Mouse (Mus musculus): ENCODE measurements around the gene Crcp. TPM values are rescaled to one million over a fixed set of nuclear protein-coding genes. Genes with fewer than 3 reads are reported as not detected.

Crcp gene
- polyA plus RNA-seq, 1 experiment from 2014 or later: 31.0 TPM

DNA sequence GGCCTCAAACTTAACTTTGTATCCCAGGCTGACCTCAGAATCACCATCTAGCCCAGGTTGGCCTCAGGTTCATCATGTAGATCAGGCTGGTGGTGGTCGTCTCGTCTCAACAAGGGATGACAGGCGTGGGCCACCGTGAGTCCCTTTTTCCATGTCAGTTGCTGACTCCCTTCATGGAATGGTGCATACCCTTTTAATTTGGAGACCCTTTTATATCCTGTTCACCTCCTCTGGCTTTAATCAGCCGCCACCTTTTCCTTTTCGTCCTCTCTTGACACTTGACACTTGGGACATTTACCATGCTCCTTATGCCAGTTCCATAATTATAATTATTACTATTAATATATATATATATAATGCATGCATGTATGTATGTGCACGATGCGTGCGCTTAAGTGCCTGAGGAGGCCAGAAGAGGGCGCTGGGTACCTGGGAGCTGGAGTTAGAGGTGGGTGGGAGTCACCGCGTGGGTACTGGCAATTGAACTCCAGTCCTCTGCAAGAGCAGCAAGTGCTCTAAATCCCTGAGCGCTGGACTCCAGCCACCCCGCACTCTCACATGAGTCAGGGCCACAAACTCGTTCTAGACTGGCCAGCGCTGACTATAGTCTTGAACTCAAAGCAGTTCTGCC, 51.1 kb downstream of the Crcp start:
- H3K36me3 ChIP-seq (ENCODE audit: insufficient read depth, low read length): no peaks in the 10 kb centered on the region
- TF ChIP-seq CTCF (IDR thresholded peaks at IDR 0.05): peak; percentile 34; the same call in 1 of the 2 replicates
- no peak for TF ChIP-seq EP300 (IDR thresholded peaks at IDR 0.05)
- H3K4me2 ChIP-seq (replicated peaks; ENCODE audit: low read depth, low read length): peak overlapping the region; percentile 96
- no peak overlapping the region for H3K27ac ChIP-seq (ENCODE audit: low read length)
- DNase-seq (ENCODE audit: low spot score) (no peak), ATAC-seq (no peak)
- no peaks in the 10 kb centered on the region for H3K9me3 ChIP-seq (ENCODE audit: low read length)
- H3K4me1 ChIP-seq (ENCODE audit: insufficient read depth, low read depth, low read length): no peaks in the 10 kb centered on the region
- 74% methylated on average over 16 of the region's 16 CpGs for WGBS
- peak overlapping the region; percentile 59 for H3K9ac ChIP-seq (replicated peaks; ENCODE audit: low read depth)
- H3K27me3 ChIP-seq (replicated peaks; ENCODE audit: insufficient read depth, low read length): no peaks in the 10 kb centered on the region
- H3K4me3 ChIP-seq (ENCODE audit: low read depth, low read length): peak overlapping the region; percentile 71

DNA sequence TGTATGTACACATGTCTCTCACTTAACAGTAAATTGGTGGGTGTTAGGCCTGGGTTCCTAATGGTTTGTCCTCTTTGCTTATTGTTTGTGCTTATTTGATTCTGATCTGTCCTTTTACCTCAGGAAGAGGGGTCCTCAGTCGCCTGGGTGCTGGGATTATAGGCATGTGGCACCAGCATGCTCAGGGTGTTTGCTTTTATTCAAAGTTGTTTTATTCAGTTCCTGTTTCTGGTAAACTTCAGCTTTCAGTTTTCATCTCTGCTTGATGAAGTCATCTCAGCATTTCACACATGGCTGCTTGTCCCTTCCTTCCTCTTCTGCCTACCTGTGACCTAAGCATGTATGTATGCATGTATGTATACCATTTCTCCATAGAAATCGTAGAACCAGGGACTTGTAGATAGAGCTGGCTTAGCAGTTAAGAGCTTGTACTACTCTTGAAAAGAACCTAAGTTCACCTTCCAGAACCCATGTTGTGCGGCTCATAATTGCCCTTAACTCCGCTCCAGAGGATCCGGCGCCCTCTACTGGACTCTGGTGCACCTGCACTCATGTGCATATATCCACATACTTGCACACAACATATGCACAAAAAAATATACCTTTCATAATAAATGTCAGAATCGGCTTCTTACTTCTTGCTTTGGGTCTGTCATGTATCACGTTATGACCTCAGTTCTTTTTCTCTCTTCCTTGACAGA, 52.2 kb downstream of the Crcp start:
- Histone ChIP-seq H3K27me3 (replicated peaks; ENCODE audit: insufficient read depth, low read length) (no peaks in the 10 kb centered on the region), H3K4me3 (ENCODE audit: low read depth, low read length) (no peak overlapping the region), H3K4me1 (ENCODE audit: insufficient read depth, low read depth, low read length) (no peaks in the 10 kb centered on the region), H3K9ac (replicated peaks; ENCODE audit: low read depth) (no peak overlapping the region), H3K36me3 (ENCODE audit: insufficient read depth, low read length) (no peaks in the 10 kb centered on the region), H3K4me2 (replicated peaks; ENCODE audit: low read depth, low read length) (no peak overlapping the region), H3K9me3 (ENCODE audit: low read length) (no peaks in the 10 kb centered on the region), H3K27ac (ENCODE audit: low read length) (no peak overlapping the region)
- TF ChIP-seq CTCF (IDR thresholded peaks at IDR 0.05): peak; percentile 41
- no peak for TF ChIP-seq EP300 (IDR thresholded peaks at IDR 0.05)
- ATAC-seq (no peak), DNase-seq (ENCODE audit: low spot score) (no peak)
- 97% methylated on average over 8 of the region's 8 CpGs for WGBS

DNA sequence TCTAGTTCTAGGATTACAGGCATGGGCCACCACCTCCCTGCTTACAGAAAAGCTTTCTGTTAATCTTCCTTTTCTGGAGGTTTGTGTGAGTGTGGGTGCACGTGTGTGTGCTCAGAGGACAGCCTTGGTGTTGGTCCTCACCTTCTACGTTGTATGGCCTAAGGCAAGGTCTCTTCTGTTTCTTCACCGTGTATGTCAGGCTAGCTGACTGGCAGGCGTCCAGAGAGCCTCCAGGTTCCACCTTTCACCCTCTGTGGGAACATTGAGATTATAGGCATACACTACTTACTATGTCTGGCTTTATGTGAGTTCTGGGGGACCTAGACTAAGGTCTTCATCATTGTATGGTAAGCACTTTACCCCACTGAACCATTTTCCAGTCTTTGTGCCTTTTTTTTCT, 53.3 kb downstream of the Crcp start:
- Histone ChIP-seq H3K9ac (replicated peaks; ENCODE audit: low read depth) (no peak overlapping the region), H3K4me3 (ENCODE audit: low read depth, low read length) (no peak overlapping the region), H3K4me1 (ENCODE audit: insufficient read depth, low read depth, low read length) (no peaks in the 10 kb centered on the region), H3K36me3 (ENCODE audit: insufficient read depth, low read length) (no peaks in the 10 kb centered on the region), H3K9me3 (ENCODE audit: low read length) (no peaks in the 10 kb centered on the region), H3K27me3 (replicated peaks; ENCODE audit: insufficient read depth, low read length) (no peaks in the 10 kb centered on the region), H3K4me2 (replicated peaks; ENCODE audit: low read depth, low read length) (no peak overlapping the region), H3K27ac (ENCODE audit: low read length) (no peak overlapping the region)
- no peak for ATAC-seq
- TF ChIP-seq CTCF (IDR thresholded peaks at IDR 0.05) (no peak), EP300 (IDR thresholded peaks at IDR 0.05) (no peak)
- 74% methylated on average over 4 of the region's 4 CpGs for WGBS
- no peak for DNase-seq (ENCODE audit: low spot score)

DNA sequence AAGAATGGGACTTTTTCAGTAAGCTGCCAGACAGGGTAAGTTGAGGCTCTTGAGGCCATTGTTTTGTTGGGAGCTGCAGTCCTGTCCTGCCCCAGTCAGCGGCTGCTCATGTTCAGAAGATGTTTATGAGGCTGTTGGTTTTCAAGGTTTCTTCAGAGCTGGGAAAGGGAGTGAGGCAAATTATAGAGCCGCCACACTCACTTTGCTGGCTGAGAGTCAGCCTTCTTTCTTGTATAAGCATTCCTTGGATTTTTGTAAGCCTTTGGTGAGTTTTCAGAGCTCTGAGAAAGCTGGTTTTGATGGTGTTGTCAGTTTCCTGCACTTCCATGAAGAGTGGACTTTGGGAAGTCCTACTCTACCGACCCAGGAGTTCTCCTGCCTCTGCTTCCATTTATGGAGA, 55.2 kb downstream of the Crcp start:
- no peaks in the 10 kb centered on the region for H3K36me3 ChIP-seq (ENCODE audit: insufficient read depth, low read length)
- TF ChIP-seq EP300 (IDR thresholded peaks at IDR 0.05) (no peak), CTCF (IDR thresholded peaks at IDR 0.05) (no peak)
- ATAC-seq (no peak), DNase-seq (ENCODE audit: low spot score) (no peak)
- H3K9me3 ChIP-seq (ENCODE audit: low read length): no peaks in the 10 kb centered on the region
- H3K4me2 ChIP-seq (replicated peaks; ENCODE audit: low read depth, low read length): no peak overlapping the region
- no peak overlapping the region for H3K9ac ChIP-seq (replicated peaks; ENCODE audit: low read depth)
- H3K27me3 ChIP-seq (replicated peaks; ENCODE audit: insufficient read depth, low read length): no peaks in the 10 kb centered on the region
- H3K4me3 ChIP-seq (ENCODE audit: low read depth, low read length): no peak overlapping the region
- WGBS: 51% methylated on average over 3 of the region's 3 CpGs
- H3K4me1 ChIP-seq (ENCODE audit: insufficient read depth, low read depth, low read length): no peaks in the 10 kb centered on the region
- peak overlapping the region; percentile 64 for H3K27ac ChIP-seq (ENCODE audit: low read length)

DNA sequence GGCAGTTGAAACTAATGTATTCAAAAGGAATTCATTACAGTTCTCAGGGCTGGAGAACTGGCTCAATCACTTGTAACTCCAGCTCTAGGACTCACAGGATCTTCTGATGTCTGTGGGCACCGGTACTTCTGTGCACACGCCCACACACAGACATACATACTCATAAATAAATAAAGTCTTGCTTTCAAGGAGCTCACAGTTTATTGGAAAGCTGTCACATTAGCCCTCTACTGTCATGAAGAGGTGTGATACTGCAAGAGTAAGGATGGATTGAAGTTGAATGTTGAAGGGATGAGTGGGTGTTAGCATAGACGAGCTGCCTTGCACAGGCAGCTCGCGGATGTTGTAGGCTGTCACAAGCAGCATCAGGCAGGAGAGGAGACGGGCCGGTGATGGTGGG, 58.9 kb downstream of the Crcp start:
- 73% methylated on average over 7 of the region's 7 CpGs for WGBS
- TF ChIP-seq CTCF (IDR thresholded peaks at IDR 0.05) (no peak), EP300 (IDR thresholded peaks at IDR 0.05) (no peak)
- no peak overlapping the region for H3K27ac ChIP-seq (ENCODE audit: low read length)

GRCm38 (mm10) chr5:130088612-130089011, 59.5 kb downstream of the Crcp start:
- 78% methylated on average over 4 of the region's 4 CpGs for WGBS
- no peak overlapping the region for H3K9ac ChIP-seq (replicated peaks; ENCODE audit: low read depth)

More for the DNA sequence above, 58.9 kb downstream of the Crcp start:
- Histone ChIP-seq H3K27me3 (replicated peaks; ENCODE audit: insufficient read depth, low read length) (no peaks in the 10 kb centered on the region), H3K9ac (replicated peaks; ENCODE audit: low read depth) (no peak overlapping the region), H3K4me1 (ENCODE audit: insufficient read depth, low read depth, low read length) (no peaks in the 10 kb centered on the region), H3K36me3 (ENCODE audit: insufficient read depth, low read length) (no peaks in the 10 kb centered on the region), H3K9me3 (ENCODE audit: low read length) (no peaks in the 10 kb centered on the region), H3K4me2 (replicated peaks; ENCODE audit: low read depth, low read length) (no peak overlapping the region), H3K4me3 (ENCODE audit: low read depth, low read length) (no peak overlapping the region)
- DNase-seq (ENCODE audit: low spot score) (no peak), ATAC-seq (no peak)

More at GRCm38 (mm10) chr5:130088612-130089011, 59.5 kb downstream of the Crcp start:
- Histone ChIP-seq H3K4me1 (ENCODE audit: insufficient read depth, low read depth, low read length) (no peaks in the 10 kb centered on the region), H3K27ac (ENCODE audit: low read length) (no peak overlapping the region), H3K4me2 (replicated peaks; ENCODE audit: low read depth, low read length) (no peak overlapping the region), H3K4me3 (ENCODE audit: low read depth, low read length) (no peak overlapping the region), H3K9me3 (ENCODE audit: low read length) (no peaks in the 10 kb centered on the region), H3K36me3 (ENCODE audit: insufficient read depth, low read length) (no peaks in the 10 kb centered on the region), H3K27me3 (replicated peaks; ENCODE audit: insufficient read depth, low read length) (no peaks in the 10 kb centered on the region)
- TF ChIP-seq CTCF (IDR thresholded peaks at IDR 0.05) (no peak), EP300 (IDR thresholded peaks at IDR 0.05) (no peak)
- DNase-seq (ENCODE audit: low spot score) (no peak), ATAC-seq (no peak)
